ENCODE assay signal across 16 mouse cellular contexts in the genomic region with DNA sequence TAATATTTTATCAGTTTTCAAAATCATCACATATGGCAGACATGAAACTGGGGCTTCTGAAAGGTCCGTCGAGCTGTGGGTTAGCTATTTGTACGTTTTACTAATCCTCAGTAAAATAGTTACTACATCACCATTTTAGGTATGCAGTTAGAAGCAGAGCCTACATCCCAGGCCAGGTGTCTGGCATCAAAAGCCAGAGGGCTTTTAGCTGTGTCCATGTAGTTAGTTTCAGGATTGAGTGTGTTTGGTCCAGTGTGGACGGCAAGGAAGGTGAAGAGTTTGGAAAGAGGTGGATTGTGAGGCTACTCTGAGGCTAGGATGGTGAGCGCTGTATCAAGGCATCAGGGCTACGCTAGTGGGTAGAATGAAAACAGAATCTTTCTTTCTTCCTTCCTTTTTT. TPM values are rescaled to one million over a fixed set of nuclear protein-coding genes. Genes with fewer than 3 reads are reported as not detected.
DNase-seq lines count a peak whose midpoint lies in the region; ATAC-seq and TF ChIP-seq lines count a peak whose summit lies in the region.
"Had no signal": no experiment of that assay in that cellular context is flagged by ENCODE, and none has a peak within 500 bp of the region (broad histone marks: within the 10 kb centered on the region; RNA-seq: fewer than 3 reads in every experiment).

No protein-coding gene starts in this region.

- H3K36me3 ChIP-seq in heart, embryonic 14.5 days (ENCODE audit: control insufficient read depth, insufficient read depth, low read length) = 0 out of 2 replicates have a peak, but pooled peaks cover 5% of the 10 kb centered on the region
- H3K36me3 ChIP-seq in neural tube, embryonic 13.5 days = no peaks in the 10 kb centered on the region
- no peaks in the 10 kb centered on the region for H3K36me3 ChIP-seq in neural tube, embryonic 15.5 days
- no peaks in the 10 kb centered on the region for H3K36me3 ChIP-seq in stomach, postnatal 0 days (ENCODE audit: control insufficient read depth, insufficient read depth, low read length)
- H3K36me3 ChIP-seq: forebrain, embryonic 15.5 days had no signal

- no peak for TF ChIP-seq EP300 in stomach, postnatal 0 days (optimal IDR thresholded peaks at IDR 0.05)

- H3K27me3 ChIP-seq in heart, embryonic 14.5 days (ENCODE audit: control insufficient read depth, insufficient read depth, low read length) = no peaks in the 10 kb centered on the region
- H3K27me3 ChIP-seq in neural tube, embryonic 13.5 days = no peaks in the 10 kb centered on the region
- H3K27me3 ChIP-seq in neural tube, embryonic 15.5 days (replicated peaks) = no peaks in the 10 kb centered on the region
- no peaks in the 10 kb centered on the region for H3K27me3 ChIP-seq in stomach, postnatal 0 days (ENCODE audit: control insufficient read depth, insufficient read depth, low read length)
- H3K27me3 ChIP-seq: forebrain, embryonic 15.5 days had no signal

- H3K4me2 ChIP-seq in heart, embryonic 14.5 days (ENCODE audit: low read length) = peak overlapping the region; percentile 4; the same call in 1 of the 2 replicates
- peak overlapping the region; percentile 69; the same call in 1 of the 2 replicates for H3K4me2 ChIP-seq in neural tube, embryonic 13.5 days
- no peak overlapping the region for H3K4me2 ChIP-seq in neural tube, embryonic 15.5 days
- H3K4me2 ChIP-seq in stomach, postnatal 0 days (replicated peaks; ENCODE audit: low read depth) = no peak overlapping the region

- H3K9me3 ChIP-seq in heart, embryonic 14.5 days (ENCODE audit: control insufficient read depth, low read length) = no peaks in the 10 kb centered on the region
- no peaks in the 10 kb centered on the region for H3K9me3 ChIP-seq in neural tube, embryonic 13.5 days
- no peaks in the 10 kb centered on the region for H3K9me3 ChIP-seq in neural tube, embryonic 15.5 days (replicated peaks)
- H3K9me3 ChIP-seq in stomach, postnatal 0 days (ENCODE audit: control insufficient read depth, low read length) = no peaks in the 10 kb centered on the region
- H3K9me3 ChIP-seq: forebrain, embryonic 15.5 days had no signal

- H3K27ac ChIP-seq in heart, embryonic 14.5 days (replicated peaks in 1 of 2; ENCODE audit: control insufficient read depth in 1 of 2, insufficient read depth in 1 of 2, low read depth in 2 of 2, low read length in 2 of 2) = no peak overlapping the region
- H3K27ac ChIP-seq in layer of hippocampus, adult 2 months = peak overlapping the region; percentile 97
- no peak overlapping the region for H3K27ac ChIP-seq in neural tube, embryonic 13.5 days (replicated peaks)
- no peak overlapping the region for H3K27ac ChIP-seq in neural tube, embryonic 15.5 days (replicated peaks)
- H3K27ac ChIP-seq in stomach, postnatal 0 days (replicated peaks) = 0 out of 2 replicates have a peak overlapping the region, but pooled peaks have one; percentile 18
- H3K27ac ChIP-seq: forebrain, embryonic 15.5 days had no signal

- DNase-seq in heart, postnatal 10 days = no peak
- no peak for DNase-seq in layer of hippocampus, adult 2 months (ENCODE audit: low spot score in 2 of 2)
- DNase-seq in layer of hippocampus, adult 8-10 months (ENCODE audit: low spot score in 2 of 2) = no peak
- no peak for DNase-seq in stomach, postnatal 0 days (ENCODE audit: low spot score)
- no peak for DNase-seq in left cerebral cortex, postnatal 10 days (ENCODE audit: extremely low spot score in 1 of 2, low spot score in 2 of 2)
- DNase-seq: adrenal gland, adult 2 months; cerebellum, adult 8-10 months; lung, postnatal 4 days; right cerebral cortex, adult 18-20 months; spleen, adult 18-20 months; thymus, postnatal 25 days had no signal

- no peak for TF ChIP-seq CTCF in layer of hippocampus, adult 2 months (conservative IDR thresholded peaks at IDR 0.05)
- no peak for TF ChIP-seq CTCF in stomach, postnatal 0 days (IDR thresholded peaks at IDR 0.05; ENCODE audit: low read depth)

- no peak overlapping the region for H3K9ac ChIP-seq in heart, embryonic 14.5 days (ENCODE audit: low read length)
- no peak overlapping the region for H3K9ac ChIP-seq in neural tube, embryonic 13.5 days
- no peak overlapping the region for H3K9ac ChIP-seq in neural tube, embryonic 15.5 days (replicated peaks)
- H3K9ac ChIP-seq in stomach, postnatal 0 days (ENCODE audit: low read length) = no peak overlapping the region
- H3K9ac ChIP-seq: forebrain, embryonic 15.5 days had no signal

- H3K4me3 ChIP-seq in heart, embryonic 14.5 days (ENCODE audit: control insufficient read depth in 1 of 2, insufficient read depth in 1 of 2, low read depth in 1 of 2, low read length in 2 of 2) = no peak overlapping the region
- peak overlapping the region; percentile 75; the same call in 1 of the 2 replicates for H3K4me3 ChIP-seq in layer of hippocampus, adult 2 months
- H3K4me3 ChIP-seq in neural tube, embryonic 13.5 days = no peak overlapping the region
- no peak overlapping the region for H3K4me3 ChIP-seq in neural tube, embryonic 15.5 days (replicated peaks)
- no peak overlapping the region for H3K4me3 ChIP-seq in stomach, postnatal 0 days (ENCODE audit: low read depth, low read length)
- H3K4me3 ChIP-seq: forebrain, embryonic 15.5 days had no signal

- no peak for ATAC-seq in heart, embryonic 14.5 days (ENCODE audit: insufficient number of reproducible peaks, insufficient read depth, low FRiP score, low read depth)
- ATAC-seq in neural tube, embryonic 13.5 days (ENCODE audit: low read depth) = no peak
- ATAC-seq in neural tube, embryonic 15.5 days (ENCODE audit: low FRiP score) = no peak
- no peak for ATAC-seq in stomach, postnatal 0 days (ENCODE audit: low FRiP score, low TSS enrichment)
- ATAC-seq: forebrain, embryonic 15.5 days; intestine, postnatal 0 days had no signal

- intact Hi-C loops in heart, postnatal 10 days (cut with DNase I) = loop anchor here (5.0 kb wide), 1 partner anchor 87 kb away; no protein-coding TSS in a partner anchor
- intact Hi-C loops in left cerebral cortex, postnatal 10 days (cut with DNase I) = loop anchor here (5.0 kb wide), 1 partner anchor 57 kb away; no protein-coding TSS in a partner anchor

- peaks cover 9 to 43% of the 10 kb centered on the region in 2 experiments for H3K4me1 ChIP-seq in heart, embryonic 14.5 days (ENCODE audit: control insufficient read depth in 2 of 2, insufficient read depth in 2 of 2, low read length in 2 of 2)
- H3K4me1 ChIP-seq in neural tube, embryonic 13.5 days (replicated peaks) = peaks cover 52% of the 10 kb centered on the region
- peaks cover 37% of the 10 kb centered on the region for H3K4me1 ChIP-seq in neural tube, embryonic 15.5 days
- H3K4me1 ChIP-seq in stomach, postnatal 0 days (replicated peaks; ENCODE audit: control insufficient read depth, insufficient read depth) = peaks cover 3% of the 10 kb centered on the region

- 84% methylated on average over 6 of the region's 6 CpGs for WGBS in heart, embryonic 14.5 days
- WGBS in neural tube, embryonic 13.5 days = 87% methylated on average over 6 of the region's 6 CpGs
- WGBS in neural tube, embryonic 15.5 days = 86% methylated on average over 6 of the region's 6 CpGs
- WGBS in stomach, postnatal 0 days = 59% methylated on average over 6 of the region's 6 CpGs

RNA-seq across cellular contexts. Expression of a gene that starts 3.0 kb away (rescaled TPM):
- polyA plus RNA-seq in heart, embryonic 14.5 days (2014; fragmentation: Nextera tagmentation; extraction: Ambion mirVana) = 11.9 and 12.9 TPM in 2 replicates
- total RNA-seq in heart, postnatal 10 days (2021) = 10 to 100 TPM; 40.6 to 44.5 TPM
- 10 to 100 TPM; 41.0 to 45.8 TPM for total RNA-seq in layer of hippocampus, adult 2 months (2021)
- total RNA-seq in layer of hippocampus, adult 8-10 months (2022) = 10 to 100 TPM; 42.5 to 52.1 (median 47.9) TPM
- polyA plus RNA-seq in neural tube, embryonic 13.5 days (2015; fragmentation: Nextera tagmentation; extraction: Ambion mirVana) = 6.7 and 7.1 TPM in 2 replicates
- 7.1 and 7.4 TPM in 2 replicates for polyA plus RNA-seq in neural tube, embryonic 15.5 days (2015; fragmentation: Nextera tagmentation; extraction: Ambion mirVana)
- 6.7 and 6.8 TPM in 2 replicates for polyA plus RNA-seq in stomach, postnatal 0 days (2015; fragmentation: Nextera tagmentation; extraction: Ambion mirVana)
- total RNA-seq in left cerebral cortex, postnatal 10 days (2021) = 10 to 100 TPM; 47.2 to 48.0 TPM

Comparison
In these comparisons a context has a peak if more than half of its experiments do, and no peak if none do; other contexts are left out.
1. H3K4me2 ChIP-seq: peak in heart, embryonic 14.5 days (single experiment) and neural tube, embryonic 13.5 days (single experiment); none in neural tube, embryonic 15.5 days (single experiment) and stomach, postnatal 0 days (single experiment).
2. H3K27ac ChIP-seq: peak in layer of hippocampus, adult 2 months (single experiment) and stomach, postnatal 0 days (single experiment); none in heart, embryonic 14.5 days (0 of 2), neural tube, embryonic 13.5 days (single experiment) and neural tube, embryonic 15.5 days (single experiment).